Mouse (Mus musculus) myocyte (in vitro differentiated cells): Measurements from ENCODE around the gene Dnaaf2.

ENCODE experiments used
- E2F4 ChIP-seq: IDR thresholded peaks from one replicate; pipeline ENCODE4 v1.6.1; 2011; ENCODE audit warnings: mild to moderate bottlenecking, control low read depth, moderate library complexity; ENCODE audit not compliant: insufficient read depth
- MAX ChIP-seq: IDR thresholded peaks from one replicate; pipeline ENCODE4 v1.6.1; 2011; ENCODE audit warnings: low read depth, mild to moderate bottlenecking, control low read depth
- MYOD1 ChIP-seq, 3 experiments: IDR thresholded peaks; one replicate each; pipeline ENCODE4 v1.6.1; 2011; ENCODE audit warnings: control low read depth in 2 of 3, low read depth in 2 of 3, mild to moderate bottlenecking in 2 of 3, moderate library complexity in 1 of 3; ENCODE audit not compliant: insufficient read length in 2 of 3, control insufficient read depth in 1 of 3
- POLR2A ChIP-seq: IDR thresholded peaks from one replicate; pipeline ENCODE4 v1.6.1; 2011; ENCODE audit warnings: low read depth, mild to moderate bottlenecking, control low read depth, moderate library complexity; ENCODE audit not compliant: insufficient read length
- TCF12 ChIP-seq: IDR thresholded peaks from one replicate; pipeline ENCODE4 v1.6.1; 2011; ENCODE audit warnings: mild to moderate bottlenecking, control low read depth; ENCODE audit not compliant: poor library complexity, insufficient read depth, severe bottlenecking
- TCF3 ChIP-seq: IDR thresholded peaks from one replicate; pipeline ENCODE4 v1.6.1; 2011; ENCODE audit warnings: low read depth, control low read depth; ENCODE audit not compliant: insufficient read length
- USF1 ChIP-seq: IDR thresholded peaks from one replicate; pipeline ENCODE4 v1.6.1; 2011; ENCODE audit warnings: low read depth, mild to moderate bottlenecking, control low read depth, moderate library complexity

- no peak for TF ChIP-seq POLR2A
- no peak for TF ChIP-seq MAX
- no peak for TF ChIP-seq TCF3
- TF ChIP-seq TCF12: no peak
- TF ChIP-seq MYOD1 (IDR thresholded peaks at IDR 0.05; ENCODE audit: control insufficient read depth in 1 of 3, insufficient read length in 2 of 3, low read depth in 2 of 3): no peak
- TF ChIP-seq USF1: no peak
- no peak for TF ChIP-seq E2F4
These were observed 39.9 kb downstream of the Dnaaf2 start for GRCm38 (mm10) chr12:69158366-69158764.
